Comparison of ENCODE assay signal across 8 mouse cellular contexts in genomic region chr4:154140213-154141008, GRCm38 (mm10). TPM values are rescaled to one million over a fixed set of nuclear protein-coding genes. Genes with fewer than 3 reads are reported as not detected.
DNase-seq lines count a peak whose midpoint lies in the region; ATAC-seq and TF ChIP-seq lines count a peak whose summit lies in the region.

No protein-coding gene starts in this region.

- intact Hi-C loops in gastrocnemius, adult 2 months (cut with DNase I): no loop called here
- intact Hi-C loops in gastrocnemius, postnatal 36 days (cut with DNase I): no loop called here

- no peak for TF ChIP-seq POLR2A in embryonic fibroblast, embryonic 13.5 days (IDR thresholded peaks at IDR 0.05; ENCODE audit: low read depth, low read length)

- H3K4me3 ChIP-seq in gastrocnemius, adult 2 months: peak overlapping the region; percentile 89
- H3K4me3 ChIP-seq in embryonic fibroblast, embryonic 13.5 days (ENCODE audit: insufficient read depth, low read length): peak overlapping the region; percentile 4; the same call in 1 of the 2 replicates
- H3K4me3 ChIP-seq in liver, embryonic 11.5 days (ENCODE audit: low read depth, low read length): peak overlapping the region; percentile 90
- peak overlapping the region; percentile 49 for H3K4me3 ChIP-seq in stomach, embryonic 15.5 days (replicated peaks)

- no peak overlapping the region for H3K27ac ChIP-seq in gastrocnemius, adult 2 months
- no peak overlapping the region for H3K27ac ChIP-seq in embryonic fibroblast, embryonic 13.5 days (ENCODE audit: insufficient read depth, low read length)
- no peak overlapping the region for H3K27ac ChIP-seq in liver, embryonic 11.5 days (ENCODE audit: low read depth, low read length)
- H3K27ac ChIP-seq in stomach, embryonic 15.5 days: no peak overlapping the region

- no peak for DNase-seq in gastrocnemius, adult 2 months
- DNase-seq in gastrocnemius, postnatal 36 days: no peak
- peak; percentile 23 for DNase-seq in CD4-positive helper T cell, adult 2 months (ENCODE audit: low read depth, low spot score)
- DNase-seq in liver, embryonic 11.5 days (ENCODE audit: low spot score): peak; percentile 42
- DNase-seq in testis, postnatal 14 days (ENCODE audit: low spot score): no peak
- no peak for DNase-seq in adrenal gland, postnatal 4 days (ENCODE audit: low spot score in 2 of 2)

- no peak for TF ChIP-seq CTCF in gastrocnemius, adult 2 months (IDR thresholded peaks at IDR 0.05)
- TF ChIP-seq CTCF in embryonic fibroblast, embryonic 13.5 days (IDR thresholded peaks at IDR 0.05; ENCODE audit: borderline replicate concordance, insufficient read depth, low read length): no peak

- H3K36me3 ChIP-seq in liver, embryonic 11.5 days (ENCODE audit: control insufficient read depth, insufficient read depth, low read length): no peaks in the 10 kb centered on the region
- H3K36me3 ChIP-seq in stomach, embryonic 15.5 days: 0 out of 2 replicates have a peak, but pooled peaks cover 2% of the 10 kb centered on the region

- no peak overlapping the region for H3K9ac ChIP-seq in liver, embryonic 11.5 days (ENCODE audit: low read depth, low read length)
- H3K9ac ChIP-seq in stomach, embryonic 15.5 days: 0 out of 2 replicates have a peak overlapping the region, but pooled peaks have one; percentile 7

- H3K4me1 ChIP-seq in embryonic fibroblast, embryonic 13.5 days (ENCODE audit: control insufficient read depth, insufficient read depth, low read length): peaks cover 2% of the 10 kb centered on the region; the same call in 1 of the 2 replicates
- peaks cover 12% of the 10 kb centered on the region for H3K4me1 ChIP-seq in liver, embryonic 11.5 days (replicated peaks; ENCODE audit: control insufficient read depth, insufficient read depth, low read length)
- peaks cover 31% of the 10 kb centered on the region for H3K4me1 ChIP-seq in stomach, embryonic 15.5 days

- peak overlapping the region; percentile 71 for H3K4me2 ChIP-seq in liver, embryonic 11.5 days
- peak overlapping the region; percentile 96 for H3K4me2 ChIP-seq in stomach, embryonic 15.5 days

- no peaks in the 10 kb centered on the region for H3K9me3 ChIP-seq in liver, embryonic 11.5 days (ENCODE audit: control insufficient read depth, low read length)
- no peaks in the 10 kb centered on the region for H3K9me3 ChIP-seq in stomach, embryonic 15.5 days

- no peak for ATAC-seq in liver, embryonic 11.5 days (replicated peaks; ENCODE audit: low FRiP score)
- ATAC-seq in stomach, embryonic 15.5 days (ENCODE audit: insufficient read depth, low FRiP score, low read depth): no peak

- H3K27me3 ChIP-seq in liver, embryonic 11.5 days (replicated peaks; ENCODE audit: control insufficient read depth, insufficient read depth, low read length): peaks cover 60% of the 10 kb centered on the region
- peaks cover 45% of the 10 kb centered on the region for H3K27me3 ChIP-seq in stomach, embryonic 15.5 days (replicated peaks)

- 4% methylated on average over 46 of the region's 46 CpGs for WGBS in liver, embryonic 11.5 days
- WGBS in stomach, embryonic 15.5 days: 3% methylated on average over 46 of the region's 46 CpGs

RNA-seq across cellular contexts. Expression of gene Trp73, which starts 0.4 kb away (rescaled TPM):
- total RNA-seq in gastrocnemius, adult 2 months (2021): not detected
- total RNA-seq in gastrocnemius, postnatal 36 days (2021): not detected
- polyA plus RNA-seq in embryonic fibroblast, embryonic 13.5 days (2011; ENCODE audit: insufficient read length, low read depth, missing spikeins): not detected in 2 replicates
- polyA plus RNA-seq in liver, embryonic 11.5 days (2014; fragmentation: Nextera tagmentation; extraction: Ambion mirVana): 0.04 and 0.18 TPM in 2 replicates
- polyA plus RNA-seq in stomach, embryonic 15.5 days (2015; fragmentation: Nextera tagmentation; extraction: Ambion mirVana): 0.39 and 0.58 TPM in 2 replicates
- total RNA-seq in adrenal gland, postnatal 4 days (2021): under 1 TPM in 1 of 2 experiments, not detected in 1; 0.11 TPM

RNA-seq across cellular contexts. Expression of gene Wrap73, which starts 1.8 kb away (rescaled TPM):
- total RNA-seq in gastrocnemius, adult 2 months (2021): 10 to 100 TPM; 10.6 to 10.8 TPM
- 1 to 10 TPM; 7.0 to 8.7 TPM for total RNA-seq in gastrocnemius, postnatal 36 days (2021)
- polyA plus RNA-seq in embryonic fibroblast, embryonic 13.5 days (2011; ENCODE audit: insufficient read length, low read depth, missing spikeins): 9.9 and 13.0 TPM in 2 replicates
- polyA plus RNA-seq in liver, embryonic 11.5 days (2014; fragmentation: Nextera tagmentation; extraction: Ambion mirVana): 39.9 and 46.8 TPM in 2 replicates
- 32.7 and 37.4 TPM in 2 replicates for polyA plus RNA-seq in stomach, embryonic 15.5 days (2015; fragmentation: Nextera tagmentation; extraction: Ambion mirVana)
- total RNA-seq in adrenal gland, postnatal 4 days (2021): 10 to 100 TPM; 17.8 to 18.7 TPM

RNA-seq across cellular contexts. Expression of gene Tprgl, which starts 20.1 kb away (rescaled TPM):
- 100 to 1,000 TPM in 1 of 2 experiments, 10 to 100 TPM in 1; 86.9 to 109 TPM for total RNA-seq in gastrocnemius, adult 2 months (2021)
- total RNA-seq in gastrocnemius, postnatal 36 days (2021): 10 to 100 TPM; 82.7 to 82.8 TPM
- polyA plus RNA-seq in embryonic fibroblast, embryonic 13.5 days (2011; ENCODE audit: insufficient read length, low read depth, missing spikeins): 85.8 and 86.3 TPM in 2 replicates
- polyA plus RNA-seq in liver, embryonic 11.5 days (2014; fragmentation: Nextera tagmentation; extraction: Ambion mirVana): 133 and 149 TPM in 2 replicates
- 122 and 124 TPM in 2 replicates for polyA plus RNA-seq in stomach, embryonic 15.5 days (2015; fragmentation: Nextera tagmentation; extraction: Ambion mirVana)
- total RNA-seq in adrenal gland, postnatal 4 days (2021): 100 to 1,000 TPM; 137 to 140 TPM

RNA-seq across cellular contexts. Expression of gene Megf6, which starts 30.1 kb away (rescaled TPM):
- total RNA-seq in gastrocnemius, adult 2 months (2021): under 1 TPM; 0.15 to 0.70 TPM
- total RNA-seq in gastrocnemius, postnatal 36 days (2021): under 1 TPM; 0.54 TPM
- 2.3 and 22.7 TPM in 2 replicates for polyA plus RNA-seq in embryonic fibroblast, embryonic 13.5 days (2011; ENCODE audit: insufficient read length, low read depth, missing spikeins)
- polyA plus RNA-seq in liver, embryonic 11.5 days (2014; fragmentation: Nextera tagmentation; extraction: Ambion mirVana): 5.8 and 5.9 TPM in 2 replicates
- polyA plus RNA-seq in stomach, embryonic 15.5 days (2015; fragmentation: Nextera tagmentation; extraction: Ambion mirVana): 19.9 and 20.9 TPM in 2 replicates
- 10 to 100 TPM; 18.0 to 19.6 TPM for total RNA-seq in adrenal gland, postnatal 4 days (2021)

Comparison
In these comparisons a context has a peak if more than half of its experiments do, and no peak if none do; other contexts are left out.
1. DNase-seq: peak in CD4-positive helper T cell, adult 2 months (single experiment) and liver, embryonic 11.5 days (single experiment); none in gastrocnemius, adult 2 months (single experiment), gastrocnemius, postnatal 36 days (0 of 2), testis, postnatal 14 days (single experiment) and adrenal gland, postnatal 4 days (0 of 2).
2. H3K4me3 ChIP-seq: peak in every context shown above with its lines; median percentile 90 in liver, embryonic 11.5 days; 89 in gastrocnemius, adult 2 months; 49 in stomach, embryonic 15.5 days; 4 in embryonic fibroblast, embryonic 13.5 days.